Comparison of ENCODE assay signal across 8 mouse cellular contexts in genomic region chr17:7863745-7864144, GRCm38 (mm10). TPM values are rescaled to one million over a fixed set of nuclear protein-coding genes. Genes with fewer than 3 reads are reported as not detected.
DNase-seq lines count a peak whose midpoint lies in the region; ATAC-seq and TF ChIP-seq lines count a peak whose summit lies in the region.

No protein-coding gene starts in this region.

- H3K4me3 ChIP-seq in kidney, adult 2 months (ENCODE audit: insufficient read depth, low read depth, low read length) = no peak overlapping the region
- H3K4me3 ChIP-seq in kidney, embryonic 16.5 days (ENCODE audit: low read length) = no peak overlapping the region
- no peak overlapping the region for H3K4me3 ChIP-seq in liver, adult 2 months (ENCODE audit: insufficient read depth, low read depth, low read length)

- no peaks in the 10 kb centered on the region for H3K9me3 ChIP-seq in kidney, embryonic 16.5 days (ENCODE audit: low read length)

- H3K27ac ChIP-seq in kidney, adult 2 months (ENCODE audit: insufficient read depth, low read depth, low read length) = no peak overlapping the region
- H3K27ac ChIP-seq in kidney, embryonic 16.5 days (ENCODE audit: low read length) = no peak overlapping the region
- no peak overlapping the region for H3K27ac ChIP-seq in liver, adult 2 months (replicated peaks; ENCODE audit: insufficient read depth, low read depth, low read length)

- H3K79me2 ChIP-seq in liver, adult 2 months (ENCODE audit: control insufficient read depth, insufficient read depth, low read length) = no peaks in the 10 kb centered on the region

- no peaks in the 10 kb centered on the region for H3K4me1 ChIP-seq in kidney, adult 2 months (ENCODE audit: control insufficient read depth, insufficient read depth, low read length)
- H3K4me1 ChIP-seq in kidney, embryonic 16.5 days (ENCODE audit: insufficient read depth, low read length) = no peaks in the 10 kb centered on the region
- H3K4me1 ChIP-seq in liver, adult 2 months (ENCODE audit: control insufficient read depth, insufficient read depth, low read length) = no peaks in the 10 kb centered on the region

- no peaks in the 10 kb centered on the region for H3K36me3 ChIP-seq in kidney, adult 2 months (ENCODE audit: control insufficient read depth, insufficient read depth, low read length)
- no peaks in the 10 kb centered on the region for H3K36me3 ChIP-seq in kidney, embryonic 16.5 days (ENCODE audit: insufficient read depth, low read length)
- H3K36me3 ChIP-seq in liver, adult 2 months (ENCODE audit: control insufficient read depth, insufficient read depth, low read length) = no peaks in the 10 kb centered on the region

- TF ChIP-seq CTCF in kidney, adult 2 months (conservative IDR thresholded peaks at IDR 0.05; ENCODE audit: insufficient read depth, insufficient read length, low read depth, low read length) = peak; percentile 76
- TF ChIP-seq CTCF in liver, adult 2 months (IDR thresholded peaks at IDR 0.05; ENCODE audit: low read depth, low read length) = peak; percentile 84

- H3K9ac ChIP-seq in kidney, embryonic 16.5 days (replicated peaks; ENCODE audit: low read length) = no peak overlapping the region
- H3K9ac ChIP-seq in liver, adult 2 months (ENCODE audit: low read depth, low read length) = no peak overlapping the region

- no peak for TF ChIP-seq POLR2A in kidney, adult 2 months (IDR thresholded peaks at IDR 0.05; ENCODE audit: low read depth, low read length)
- no peak for TF ChIP-seq POLR2A in liver, adult 2 months (IDR thresholded peaks at IDR 0.05; ENCODE audit: extremely low read depth, insufficient read depth, low read length)

- DNase-seq in kidney, adult 2 months = peak; percentile 50
- peak; percentile 81 for DNase-seq in NIH3T3 (ENCODE audit: low read depth)
- DNase-seq in cerebellum, postnatal 14 days = peak; percentile 87 to 91
- DNase-seq in heart, postnatal 4 days = peak; percentile 87
- peak; percentile 13 for DNase-seq in liver, adult 2 months (ENCODE audit: extremely low read depth, low read depth, low spot score)
- peak; percentile 49 for DNase-seq in retina, postnatal 7 days (ENCODE audit: low read depth, low spot score)
- DNase-seq in urinary bladder, postnatal 36 days (ENCODE audit: low spot score in 2 of 2) = peak; percentile 59 to 60

- 22% methylated on average over 4 of the region's 4 CpGs for WGBS in kidney, adult 2 months
- 24% methylated on average over 4 of the region's 4 CpGs for WGBS in kidney, embryonic 16.5 days
- WGBS in liver, adult 2 months = 24% methylated on average over 4 of the region's 4 CpGs

- ATAC-seq in kidney, embryonic 16.5 days (ENCODE audit: low FRiP score, low TSS enrichment) = no peak

- H3K4me2 ChIP-seq in kidney, embryonic 16.5 days (replicated peaks; ENCODE audit: low read depth, low read length) = no peak overlapping the region

- no peaks in the 10 kb centered on the region for H3K27me3 ChIP-seq in kidney, adult 2 months (replicated peaks; ENCODE audit: control insufficient read depth, insufficient read depth, low read length)
- H3K27me3 ChIP-seq in kidney, embryonic 16.5 days (ENCODE audit: insufficient read depth, low read length) = no peaks in the 10 kb centered on the region
- H3K27me3 ChIP-seq in liver, adult 2 months (ENCODE audit: control insufficient read depth, insufficient read depth, low read length) = no peaks in the 10 kb centered on the region

RNA-seq across cellular contexts. Expression of gene Fndc1, which starts 36.6 kb away (rescaled TPM):
- 2.0 TPM in 2 replicates for polyA plus RNA-seq in kidney, adult 2 months (2012; rRNA removed)
- 2.5 and 5.1 TPM in 2 replicates for polyA plus RNA-seq in kidney, embryonic 16.5 days (2015; fragmentation: Nextera tagmentation; extraction: Ambion mirVana)
- total RNA-seq in heart, postnatal 4 days (2021) = 100 to 1,000 TPM in 1 of 2 experiments, 10 to 100 TPM in 1; 96.0 to 105 TPM
- 0.54 and 0.83 TPM in 2 replicates for total RNA-seq in liver, adult 2 months (2014; rRNA removed)
- 0.02 and 0.25 TPM in 2 replicates for polyA plus RNA-seq in liver, adult 2 months (2012; rRNA removed)

Comparison
In these comparisons a context has a peak if more than half of its experiments do, and no peak if none do; other contexts are left out.
1. DNase-seq: peak in every context shown above with its lines; median percentile 89 in cerebellum, postnatal 14 days; 87 in heart, postnatal 4 days; 81 in NIH3T3; 60 in urinary bladder, postnatal 36 days; 50 in kidney, adult 2 months; 49 in retina, postnatal 7 days; 13 in liver, adult 2 months.